Mouse (Mus musculus) kidney, adult 2 months (tissue): ENCODE results near the gene Soga1. TPM values are rescaled to one million over a fixed set of nuclear protein-coding genes. Genes with fewer than 3 reads are reported as not detected.

ENCODE experiments used
- DNase-seq: peaks from one replicate; pipeline ENCODE4 v3.0.0; 2021
- H3K27ac ChIP-seq: fragments of 200-500 bp; 2 replicates; pipeline ENCODE4 v1.5.1; 2012; ENCODE audit warnings: low read depth, low read length, control low read depth, inconsistent platforms; ENCODE audit not compliant: insufficient read depth
- H3K27me3 ChIP-seq: fragments of 200-500 bp; replicated peaks from 2 replicates; pipeline ENCODE4 v1.6.1; 2012; ENCODE audit warnings: mild to moderate bottlenecking, moderate library complexity, low read length, inconsistent platforms; ENCODE audit not compliant: control insufficient read depth, insufficient read depth
- H3K36me3 ChIP-seq: fragments of 200-500 bp; 2 replicates; pipeline ENCODE4 v1.6.1; 2012; ENCODE audit warnings: mild to moderate bottlenecking, moderate library complexity, low read length, inconsistent platforms; ENCODE audit not compliant: control insufficient read depth, insufficient read depth
- H3K4me1 ChIP-seq: fragments of 200-500 bp; 2 replicates; pipeline ENCODE4 v1.6.1; 2011; ENCODE audit warnings: low read length; ENCODE audit not compliant: control insufficient read depth, insufficient read depth
- H3K4me3 ChIP-seq: fragments of 200-500 bp; 2 replicates; pipeline ENCODE4 v1.5.1; 2011; ENCODE audit warnings: mild to moderate bottlenecking, low read depth, low read length, control low read depth; ENCODE audit not compliant: insufficient read depth
- CTCF ChIP-seq: fragments of 200-500 bp; conservative IDR thresholded peaks from 2 replicates; pipeline ENCODE4 v1.5.1; 2011; ENCODE audit warnings: low read depth, mild to moderate bottlenecking, control low read depth, low read length, moderate library complexity, mixed read lengths; ENCODE audit not compliant: insufficient read depth, insufficient read length
- POLR2A ChIP-seq: fragments of 200-500 bp; IDR thresholded peaks from one replicate; pipeline ENCODE4 v1.6.1; 2011; ENCODE audit warnings: low read depth, low read length, control low read depth
- WGBS: fragments of 180-500 bp; shearing (Covaris S2); methylation state at CpG from one replicate; pipeline ENCODE4 v1.1.7; 2018; 5-methylcytosine and 5-hydroxymethylcytosine counted together
- polyA plus RNA-seq: library from polyadenylated mRNA; depleted of rRNA; stranded (reverse); fragments of >200 nt; gene quantifications from 2 replicates; pipeline ENCODE4 v1.2.3, GENCODE M21; 2012

Gene Soga1
- polyA plus RNA-seq, 1 experiment: 5.4 TPM

DNA sequence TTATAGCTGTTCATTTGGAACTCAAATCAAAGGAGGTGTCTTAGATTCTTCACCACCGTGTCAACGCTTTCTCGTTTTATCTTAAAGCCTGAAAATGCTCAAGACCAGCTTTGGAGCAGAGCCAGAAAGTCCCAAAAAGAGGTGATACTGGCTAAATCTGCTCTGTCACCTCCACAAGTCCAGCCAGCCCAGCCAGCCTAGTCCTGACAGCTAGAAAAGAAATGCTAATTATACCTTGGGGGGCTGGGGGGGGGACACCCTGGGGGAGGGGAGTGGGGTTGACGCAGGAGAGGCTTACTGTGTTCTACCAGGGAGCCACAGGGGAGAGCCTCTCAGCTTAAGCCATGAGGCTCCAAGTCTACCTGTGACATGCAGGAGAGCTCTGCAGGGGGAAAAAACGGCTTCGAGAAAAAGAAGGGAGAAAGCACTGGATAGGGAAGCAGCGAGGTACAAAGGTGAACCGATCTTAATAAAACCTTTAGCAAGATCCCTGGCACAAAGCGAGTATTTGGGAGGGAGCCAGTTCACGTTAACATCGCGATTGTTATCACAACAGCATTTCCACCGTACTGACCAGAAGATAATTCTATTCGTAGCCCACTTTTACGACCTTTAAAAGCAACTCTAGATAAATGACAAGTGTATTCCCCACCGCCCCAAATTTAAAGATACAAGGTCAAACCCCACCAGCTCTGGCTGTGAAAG, 88.2 kb downstream of the Soga1 start:
- no peaks in the 10 kb centered on the region for H3K36me3 ChIP-seq
- 6% methylated on average over 16 of the region's 16 CpGs for WGBS
- DNase-seq: peak; percentile 64
- TF ChIP-seq POLR2A (no peak), CTCF (no peak)
- H3K27me3 ChIP-seq: no peaks in the 10 kb centered on the region
- H3K4me1 ChIP-seq: peaks cover 2% of the 10 kb centered on the region; the same call in 1 of the 2 replicates
- H3K4me3 ChIP-seq: peak overlapping the region; percentile 80
- no peak overlapping the region; the same call in 1 of the 2 replicates for H3K27ac ChIP-seq

DNA sequence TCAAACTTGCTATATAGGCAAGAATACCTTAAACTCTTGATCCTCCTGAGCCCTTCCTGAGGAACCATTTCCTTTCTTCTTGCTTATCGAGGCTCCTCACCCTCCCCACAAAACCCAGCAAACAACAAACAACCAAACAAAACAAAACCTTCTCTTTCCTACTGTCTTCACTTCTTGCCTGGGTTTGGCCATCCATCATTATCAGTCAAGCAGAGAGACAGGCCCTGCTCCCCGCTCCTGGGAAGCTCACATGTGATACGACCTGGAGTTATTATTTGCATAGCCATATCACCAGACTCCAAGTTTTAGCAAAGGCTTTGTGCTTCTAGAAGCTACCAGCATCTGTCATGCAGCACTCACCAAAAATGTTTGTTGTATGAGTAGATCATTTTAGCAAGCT, 91.7 kb downstream of the Soga1 start:
- no peaks in the 10 kb centered on the region for H3K27me3 ChIP-seq
- WGBS: 56% methylated on average over 3 of the region's 3 CpGs
- no peaks in the 10 kb centered on the region for H3K36me3 ChIP-seq
- no peak overlapping the region for H3K4me3 ChIP-seq
- H3K27ac ChIP-seq: no peak overlapping the region
- DNase-seq: no peak
- peaks cover 8% of the 10 kb centered on the region for H3K4me1 ChIP-seq
- TF ChIP-seq POLR2A (no peak), CTCF (no peak)

GRCm38 (mm10) chr2:156982864-156983263, 96.2 kb downstream of the Soga1 start:
- Histone ChIP-seq H3K36me3 (no peaks in the 10 kb centered on the region), H3K27ac (0 out of 2 replicates have a peak overlapping the region, but pooled peaks have one; percentile 46), H3K4me3 (no peak overlapping the region), H3K4me1 (peaks cover 6% of the 10 kb centered on the region), H3K27me3 (no peaks in the 10 kb centered on the region)
- 66% methylated on average over 2 of the region's 2 CpGs for WGBS
- DNase-seq: peak; percentile 12
- TF ChIP-seq CTCF (no peak), POLR2A (no peak)

- Histone ChIP-seq H3K27ac (no peak overlapping the region), H3K27me3 (no peaks in the 10 kb centered on the region), H3K4me1 (peaks cover 9% of the 10 kb centered on the region), H3K36me3 (no peaks in the 10 kb centered on the region), H3K4me3 (no peak overlapping the region)
- DNase-seq: no peak
- no peak for TF ChIP-seq CTCF
- no peak for TF ChIP-seq POLR2A
- 88% methylated on average over 4 of the region's 4 CpGs for WGBS
Measured at GRCm38 (mm10) chr2:156981291-156981690, 97.8 kb downstream of the Soga1 start.

- H3K4me3 ChIP-seq: no peak overlapping the region
- peaks cover 11% of the 10 kb centered on the region for H3K4me1 ChIP-seq
- 41% methylated on average over 2 of the region's 2 CpGs for WGBS
- no peaks in the 10 kb centered on the region for H3K36me3 ChIP-seq
- no peaks in the 10 kb centered on the region for H3K27me3 ChIP-seq
- H3K27ac ChIP-seq: no peak overlapping the region
- DNase-seq: no peak
- TF ChIP-seq POLR2A: no peak
- no peak for TF ChIP-seq CTCF
Measured at GRCm38 (mm10) chr2:156980059-156980458, 99.0 kb downstream of the Soga1 start.

- DNase-seq: peak; percentile 42
- H3K4me1 ChIP-seq: peaks cover 5% of the 10 kb centered on the region; the same call in 1 of the 2 replicates
- TF ChIP-seq POLR2A (no peak), CTCF (no peak)
- no peak overlapping the region for H3K4me3 ChIP-seq
- no peak overlapping the region for H3K27ac ChIP-seq
- H3K27me3 ChIP-seq: no peaks in the 10 kb centered on the region
- H3K36me3 ChIP-seq: no peaks in the 10 kb centered on the region
Measured at GRCm38 (mm10) chr2:156976711-156977110, 102.3 kb downstream of the Soga1 start.

DNA sequence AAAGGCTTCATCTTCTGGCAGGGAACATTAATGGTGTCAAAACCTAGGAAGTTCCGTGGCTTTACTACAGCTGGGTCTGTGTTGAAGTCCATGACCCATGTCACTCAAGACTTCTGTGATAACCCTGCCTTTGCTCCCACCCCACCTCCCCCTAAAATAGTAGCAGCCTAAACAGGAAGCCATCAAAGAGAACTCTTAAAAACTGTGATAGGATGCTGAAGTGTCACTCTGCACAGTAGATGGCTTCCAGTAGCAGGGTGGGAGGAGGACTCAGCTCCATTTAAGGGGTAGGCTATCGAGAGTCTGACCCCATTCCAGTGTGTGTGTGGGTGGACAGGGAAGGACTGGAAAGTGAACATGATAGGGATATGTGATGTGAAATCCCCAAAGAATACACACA, 104.1 kb downstream of the Soga1 start:
- WGBS: 38% methylated on average over 2 of the region's 2 CpGs
- DNase-seq: peak; percentile 25
- no peak overlapping the region for H3K27ac ChIP-seq

More for the DNA sequence above, 104.1 kb downstream of the Soga1 start:
- TF ChIP-seq CTCF: no peak
- TF ChIP-seq POLR2A: no peak
- no peak overlapping the region for H3K4me3 ChIP-seq
- peaks cover 5% of the 10 kb centered on the region; the same call in 1 of the 2 replicates for H3K4me1 ChIP-seq
- H3K27me3 ChIP-seq: no peaks in the 10 kb centered on the region
- no peaks in the 10 kb centered on the region for H3K36me3 ChIP-seq
